Mouse (Mus musculus) lung, postnatal 10 days (tissue): ENCODE data around the gene Col8a1.

ENCODE experiments used
- DNase-seq: peaks from one replicate; pipeline ENCODE4 v3.0.0; 2021

Gene Col8a1

DNA sequence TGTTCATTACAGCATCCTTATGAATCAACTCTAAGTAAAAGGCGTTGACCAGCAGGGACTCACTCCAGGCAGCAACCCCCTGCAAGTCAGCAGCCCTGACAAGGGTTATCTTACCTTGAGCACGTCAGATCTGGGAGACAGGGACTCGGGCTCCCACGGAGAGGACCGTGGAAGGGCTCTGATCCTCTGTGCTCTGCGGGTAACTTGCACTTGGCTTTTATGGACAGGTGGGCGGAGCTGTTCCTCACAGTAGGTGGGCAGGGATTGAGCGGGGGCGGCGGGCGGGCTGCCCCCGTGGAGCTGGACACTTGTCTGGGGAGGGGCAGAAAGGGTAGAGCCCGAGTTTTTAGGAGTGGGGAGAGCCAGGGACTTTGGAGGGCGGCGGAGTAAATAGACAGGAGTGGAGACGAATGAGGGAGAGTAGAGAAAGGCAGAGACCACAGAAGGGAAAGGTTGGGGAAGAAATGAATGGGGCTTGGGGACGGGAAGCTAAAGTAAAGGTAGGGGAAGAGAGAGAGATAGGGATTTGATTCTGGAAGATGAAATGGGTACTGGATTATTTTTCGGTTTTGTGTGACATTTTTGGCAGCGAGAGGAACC lies at the start of gene Col8a1:
TSS of gene Col8a1 (minus strand) at position 212 of the 600 bp plus-strand sequence.
- no peak for DNase-seq

DNA sequence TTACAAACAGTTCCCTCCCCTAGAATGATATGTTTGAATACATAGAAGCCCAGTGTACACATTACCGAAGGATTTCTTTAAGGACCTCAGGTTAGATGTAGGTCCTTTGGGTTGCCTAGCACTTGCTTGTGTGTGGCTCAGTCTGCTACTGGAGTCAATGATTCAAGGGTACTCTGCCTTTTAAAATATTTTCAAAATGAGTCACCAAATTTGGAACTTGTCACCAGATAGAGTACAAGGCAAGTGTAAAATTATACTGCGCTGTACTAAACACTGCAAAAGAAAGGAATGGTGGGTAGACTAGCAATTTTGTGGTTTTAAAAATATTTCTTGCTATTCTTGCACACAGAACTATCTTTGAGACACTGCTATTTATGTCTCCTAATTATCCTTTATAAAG lies 47.3 kb upstream of the Col8a1 start:
- no peak for DNase-seq

DNA sequence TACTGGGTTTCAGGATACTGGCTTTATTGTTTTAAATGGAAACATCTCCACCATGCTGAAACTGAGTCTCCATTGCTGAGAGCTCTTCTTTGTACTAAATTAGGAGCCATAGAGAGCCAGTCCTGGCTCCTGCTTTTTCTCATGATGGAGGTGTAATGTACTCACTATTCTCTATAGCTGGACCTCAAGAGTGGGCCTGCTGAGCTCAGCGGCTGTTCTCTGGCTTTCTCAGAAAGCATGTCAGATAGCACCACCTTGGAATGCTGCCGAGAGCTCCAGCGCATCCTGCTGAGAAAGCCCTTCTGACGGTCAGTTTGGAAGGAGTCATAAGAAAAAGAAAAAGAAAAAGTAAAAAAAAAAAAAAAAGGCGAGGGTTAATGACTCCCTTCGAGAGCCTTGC lies 41.8 kb upstream of the Col8a1 start:
- peak; percentile 3 for DNase-seq

DNA sequence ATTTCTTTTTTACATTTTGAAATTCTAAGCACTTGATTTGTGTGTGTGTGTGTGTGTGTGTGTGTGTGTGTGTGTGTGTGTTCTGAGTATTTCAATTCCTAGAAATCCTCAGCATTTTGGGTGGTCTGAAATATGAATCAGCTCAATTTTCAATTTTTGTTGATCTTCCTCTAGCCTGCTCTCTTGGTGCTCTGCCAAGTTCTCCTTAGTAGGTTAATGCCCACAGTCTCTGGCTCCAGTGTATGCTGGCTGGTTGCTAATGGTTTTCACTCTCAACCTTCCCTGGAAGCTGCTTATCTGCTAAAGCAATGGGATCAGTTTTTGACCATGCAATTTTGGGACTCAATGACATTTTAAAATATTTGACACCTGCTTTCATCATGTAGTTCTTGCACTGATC lies 24.5 kb upstream of the Col8a1 start:
- DNase-seq, result no peak

DNA sequence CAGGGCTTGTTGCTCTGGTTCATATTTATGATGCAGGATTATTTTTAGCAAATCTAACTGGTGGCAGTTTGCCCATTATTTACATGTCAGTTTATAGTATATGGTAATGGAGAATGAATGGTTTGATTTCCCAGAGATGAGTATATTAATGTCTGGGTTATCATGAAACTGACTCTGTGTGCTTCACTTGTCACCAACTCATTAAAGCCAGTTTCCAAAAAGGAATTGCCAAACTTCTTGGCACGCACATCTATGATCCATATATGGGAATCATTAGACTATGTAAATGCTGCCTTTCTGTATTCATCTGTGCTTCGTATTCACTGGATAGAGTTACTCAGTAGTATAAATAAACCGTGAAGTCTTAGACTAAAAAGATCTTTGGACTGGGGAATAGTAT lies 11.1 kb upstream of the Col8a1 start:
- DNase-seq, result no peak

DNA sequence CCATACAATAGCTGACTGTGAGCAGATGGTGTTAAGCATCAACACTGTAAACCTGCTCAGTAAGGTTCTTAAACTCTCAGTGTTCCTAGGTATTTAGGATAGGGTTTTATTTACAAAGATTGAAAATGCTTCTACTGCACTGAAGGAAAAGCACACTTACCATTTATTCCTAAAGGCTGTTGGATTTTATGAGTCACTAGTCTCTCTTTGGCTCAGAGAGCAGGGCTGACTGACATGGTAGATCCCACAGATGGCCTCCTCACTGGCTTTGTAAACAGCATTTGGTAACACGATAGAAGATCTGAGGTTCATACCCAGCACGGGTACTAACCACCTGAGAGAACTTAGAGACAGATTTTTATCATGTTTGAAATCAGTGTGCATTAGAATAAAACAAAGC lies 5.3 kb upstream of the Col8a1 start:
- no peak for DNase-seq

DNA sequence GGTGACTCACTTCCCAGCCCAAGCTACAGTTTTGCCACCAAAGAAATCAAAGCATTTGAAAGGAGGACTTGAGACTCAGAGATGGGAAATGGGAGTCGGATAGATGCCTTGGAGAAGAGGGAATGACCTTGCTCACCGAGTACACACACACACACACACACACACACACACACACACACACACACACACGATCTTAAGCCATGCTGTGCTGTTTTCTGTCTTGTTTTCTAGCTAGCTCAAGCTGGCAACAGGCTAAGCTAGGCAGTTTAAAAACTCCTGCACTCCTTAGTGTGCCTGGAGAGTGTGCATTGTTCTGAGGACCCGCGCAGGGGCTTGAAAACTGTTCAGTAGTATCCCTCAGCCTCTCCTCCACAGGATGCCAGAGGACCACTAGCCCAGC lies 1.2 kb upstream of the Col8a1 start:
- DNase-seq, result no peak

DNA sequence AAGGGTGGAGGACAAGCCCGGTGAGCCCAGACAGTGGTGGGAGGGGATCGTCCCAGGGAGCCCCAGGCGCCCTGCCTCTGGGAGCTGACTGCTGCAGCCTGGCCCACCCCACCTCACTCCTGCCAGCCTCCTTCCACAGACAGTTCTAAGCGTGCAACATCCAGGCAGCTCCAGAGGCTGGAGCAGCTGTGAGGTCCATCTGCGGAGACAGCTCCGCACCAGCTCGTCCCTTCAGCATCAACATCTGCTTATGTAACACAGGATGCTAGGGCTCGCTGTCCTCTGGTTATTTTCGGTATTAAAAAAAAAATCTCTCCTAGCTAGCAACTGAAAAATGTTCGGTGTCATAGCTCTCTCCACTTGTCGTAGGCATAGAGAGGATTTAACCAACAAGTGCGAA lies 704 bp upstream of the Col8a1 start:
- DNase-seq, result no peak

DNA sequence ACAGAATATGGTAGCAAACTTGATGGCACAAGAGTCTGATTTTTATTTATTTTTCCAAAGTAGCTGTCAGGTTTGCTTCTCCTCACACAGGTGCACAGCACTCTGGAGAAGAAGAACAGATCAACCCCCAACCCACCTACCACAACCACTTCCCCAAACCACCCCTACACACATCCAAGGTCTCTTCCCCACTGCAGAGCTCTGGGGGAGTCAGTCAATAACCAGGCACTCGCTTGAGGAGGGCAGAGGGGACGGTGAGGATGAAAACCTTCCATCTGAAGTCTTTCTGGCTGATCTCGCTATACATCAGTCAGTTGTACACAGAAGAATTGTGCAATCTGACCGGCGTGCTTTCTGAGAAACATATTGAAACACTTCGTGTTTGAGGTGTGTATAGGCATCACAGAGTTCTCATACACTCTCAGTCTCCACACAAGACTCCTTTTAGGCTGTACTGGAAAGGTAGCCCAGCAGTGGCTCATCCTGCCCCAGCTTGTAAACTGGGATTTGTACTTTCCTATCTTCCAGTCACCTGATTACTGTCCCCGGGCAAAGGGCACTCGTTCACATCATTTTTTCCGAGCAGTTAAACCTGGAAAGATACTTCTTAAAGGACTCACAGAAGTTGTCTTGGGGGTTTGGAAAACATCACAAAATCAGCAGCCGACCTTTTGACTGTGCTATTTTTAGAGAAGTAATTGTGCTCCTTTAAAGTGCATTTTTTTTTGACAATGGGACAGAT lies 827 bp downstream of the Col8a1 start:
- DNase-seq, result no peak

DNA sequence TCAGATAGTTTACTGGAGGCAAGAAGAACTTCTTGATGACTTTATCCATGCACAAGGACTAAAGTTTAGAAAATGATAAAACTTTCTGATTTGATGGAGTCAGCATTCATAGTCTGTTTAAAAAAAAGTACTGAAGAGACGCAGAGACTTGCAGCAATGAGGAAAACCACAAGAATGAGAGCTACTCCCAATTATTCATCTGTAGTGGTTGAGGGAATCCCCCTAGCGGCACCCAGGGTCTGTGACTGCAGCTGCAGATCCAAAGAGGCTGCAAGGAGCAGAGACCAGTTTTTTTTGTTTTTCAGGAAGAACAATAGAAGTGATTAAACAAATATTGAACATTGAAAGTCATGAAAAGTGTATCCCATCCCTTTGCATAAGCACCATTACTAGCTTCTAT lies 4.0 kb downstream of the Col8a1 start:
- no peak for DNase-seq

DNA sequence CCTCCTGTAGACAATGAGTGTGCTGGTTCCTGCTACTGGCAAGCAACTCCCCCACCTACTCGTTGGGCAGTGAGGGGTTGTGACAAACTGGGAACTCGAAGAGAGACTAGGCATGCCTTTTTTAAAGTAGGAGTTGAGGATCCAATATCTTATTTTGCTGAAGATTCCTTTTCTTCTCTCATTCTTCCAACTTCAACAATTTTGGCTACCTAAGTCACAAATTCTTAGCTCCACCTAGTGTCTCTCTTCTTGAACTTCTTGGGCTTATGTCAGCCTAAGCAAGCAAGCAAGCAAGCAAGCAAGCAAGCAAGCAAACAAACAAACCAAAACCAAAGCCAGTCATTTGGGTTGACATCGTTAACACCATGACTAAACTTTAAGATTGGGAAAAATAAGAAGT lies 6.4 kb downstream of the Col8a1 start:
- no peak for DNase-seq

DNA sequence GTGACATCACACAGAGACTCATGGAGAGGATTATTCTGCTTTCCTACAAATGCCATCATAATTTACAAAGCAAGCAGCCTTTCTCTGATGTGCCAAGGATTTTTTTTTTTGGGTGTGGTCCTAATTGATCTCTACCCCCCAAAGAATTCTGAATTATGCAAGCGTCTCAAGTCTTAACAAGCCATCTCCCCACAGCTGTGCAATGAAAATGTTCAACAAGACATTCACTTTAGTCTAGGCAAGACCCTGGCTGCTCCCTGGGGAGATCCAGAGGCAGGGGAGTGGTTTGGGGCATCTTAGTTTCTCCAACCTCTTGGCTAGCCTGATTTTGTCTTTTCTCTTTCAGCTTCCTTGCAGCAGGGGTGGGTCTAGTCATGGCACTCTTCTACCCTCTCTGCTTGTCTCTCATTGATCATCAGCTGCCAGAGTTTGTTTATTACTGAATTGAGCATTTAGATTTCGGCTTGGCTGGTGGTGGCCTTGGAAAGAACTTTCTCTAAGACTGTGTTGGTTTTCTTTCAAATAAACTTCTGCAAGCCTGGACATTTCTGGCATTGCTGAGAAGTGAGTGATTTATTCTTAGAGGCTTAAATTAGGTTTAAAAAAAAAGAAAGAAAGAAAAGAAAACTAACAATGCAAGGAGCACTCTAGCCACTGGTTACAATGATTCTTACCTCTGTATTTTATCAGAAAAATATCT lies 7.0 kb downstream of the Col8a1 start:
- DNase-seq, result no peak

DNA sequence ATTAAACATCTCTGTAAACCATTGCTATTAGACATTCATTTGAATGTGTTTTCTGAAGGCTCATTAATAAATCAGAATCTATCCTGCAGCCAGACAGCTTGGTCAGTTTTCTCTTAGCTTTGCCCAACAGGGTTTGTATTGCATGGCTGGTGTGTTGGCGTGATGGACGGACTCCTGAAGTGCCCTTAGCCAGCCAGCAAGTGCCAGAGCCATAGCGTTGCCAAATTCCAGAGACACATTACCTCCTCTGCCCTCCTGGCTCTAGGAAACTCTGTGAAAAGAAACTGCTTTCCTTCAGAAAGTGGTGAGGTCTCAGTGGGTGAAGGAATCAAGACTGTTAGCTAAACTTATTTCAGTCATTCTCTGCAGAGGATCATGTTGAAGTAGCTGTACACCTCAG lies 14.4 kb downstream of the Col8a1 start:
- DNase-seq, result no peak

DNA sequence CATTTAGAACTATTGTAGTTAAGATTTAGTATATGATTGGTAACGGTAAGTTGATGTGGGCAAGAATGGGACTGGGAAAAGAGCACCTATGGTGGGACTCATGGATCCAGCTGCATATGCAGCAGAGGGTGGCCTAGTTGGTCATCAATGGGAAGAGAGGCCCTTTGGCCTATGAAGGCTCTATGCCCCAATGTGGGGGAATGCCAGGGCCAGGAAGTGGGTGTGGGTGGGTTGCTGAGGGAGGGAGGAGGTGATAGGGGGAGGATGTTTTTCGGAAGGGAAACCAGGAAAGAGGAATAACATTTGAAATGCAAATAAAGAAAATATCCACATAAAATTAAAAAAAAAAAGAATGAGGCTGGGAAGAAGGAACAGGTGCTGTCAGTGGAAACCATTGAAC lies 19.6 kb downstream of the Col8a1 start:
- DNase-seq, result no peak

DNA sequence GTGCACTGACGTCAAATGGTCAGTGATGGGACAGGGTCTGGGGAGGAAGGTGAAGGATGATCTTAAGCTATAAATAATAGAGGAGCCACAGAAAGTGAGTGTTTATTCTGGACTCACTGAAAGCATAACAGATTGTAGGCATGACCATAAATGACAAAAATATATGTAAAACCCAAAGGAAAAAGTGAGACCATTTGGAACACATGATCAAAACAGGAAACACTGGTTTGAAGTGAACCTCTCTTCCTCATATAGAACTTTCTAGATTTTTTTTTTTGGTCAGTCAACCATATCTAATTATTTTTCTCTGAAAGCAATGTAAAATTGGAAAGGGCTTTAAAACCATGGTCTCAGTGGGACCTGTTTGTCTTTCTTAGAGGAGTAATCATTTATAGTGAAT lies 21.0 kb downstream of the Col8a1 start:
- DNase-seq, result no peak

DNA sequence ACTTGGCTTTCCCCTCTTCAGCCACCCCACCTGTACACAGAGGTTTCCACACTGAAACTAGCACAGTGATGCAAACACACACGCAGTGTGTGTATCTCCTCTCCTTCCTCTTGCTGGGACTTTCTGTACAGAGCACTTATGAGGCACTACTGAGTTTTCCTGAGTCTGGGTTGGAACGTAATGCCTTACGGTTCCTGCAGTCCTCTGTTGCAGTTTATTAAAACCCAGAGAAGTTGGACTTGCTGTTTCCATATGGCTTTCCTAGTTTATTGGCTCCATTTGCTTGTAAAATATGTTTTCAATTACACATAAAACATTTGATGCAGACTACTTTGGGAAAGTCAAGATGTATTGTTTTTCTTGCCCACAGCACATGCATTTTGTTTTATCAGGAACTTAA lies 21.4 kb downstream of the Col8a1 start:
- DNase-seq, result no peak

DNA sequence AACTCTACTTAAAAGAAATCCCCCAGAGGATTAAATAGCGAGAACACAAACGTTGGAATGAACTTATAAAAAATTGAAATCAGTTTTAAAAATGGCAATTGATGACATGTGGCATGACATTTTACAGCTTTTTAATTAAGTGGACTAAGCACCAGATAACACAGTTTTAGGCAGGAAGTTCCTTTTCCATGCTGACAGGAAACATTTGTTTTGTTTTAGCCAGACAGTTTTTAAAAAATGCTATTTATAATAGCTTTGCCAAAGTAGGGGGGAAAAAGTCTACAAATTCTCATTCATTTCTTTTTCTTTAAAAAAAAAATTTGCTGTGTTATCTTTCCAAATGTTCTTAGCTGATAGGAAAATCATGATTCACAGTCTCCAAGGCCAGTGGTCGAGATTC lies 29.6 kb downstream of the Col8a1 start:
- DNase-seq, result no peak

DNA sequence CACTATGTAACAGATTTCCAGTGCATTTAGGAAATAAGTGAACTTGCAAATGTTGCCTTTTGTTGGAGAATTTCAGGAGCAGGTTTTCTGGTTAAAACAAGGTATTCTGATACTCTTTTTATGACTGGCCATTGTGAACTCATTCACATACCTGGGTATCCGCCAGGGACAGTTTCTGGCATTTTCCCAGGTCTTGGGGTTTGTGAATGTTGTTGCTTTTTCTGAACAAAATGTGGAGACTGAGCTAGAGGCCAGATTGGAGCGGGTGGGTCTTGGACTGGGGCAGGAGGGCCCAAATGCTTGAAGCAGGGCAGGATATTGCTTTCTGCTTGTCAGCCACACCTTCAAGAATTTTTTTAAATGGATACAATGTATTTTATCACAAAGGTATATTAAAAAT lies 35.6 kb downstream of the Col8a1 start:
- DNase-seq, result no peak

DNA sequence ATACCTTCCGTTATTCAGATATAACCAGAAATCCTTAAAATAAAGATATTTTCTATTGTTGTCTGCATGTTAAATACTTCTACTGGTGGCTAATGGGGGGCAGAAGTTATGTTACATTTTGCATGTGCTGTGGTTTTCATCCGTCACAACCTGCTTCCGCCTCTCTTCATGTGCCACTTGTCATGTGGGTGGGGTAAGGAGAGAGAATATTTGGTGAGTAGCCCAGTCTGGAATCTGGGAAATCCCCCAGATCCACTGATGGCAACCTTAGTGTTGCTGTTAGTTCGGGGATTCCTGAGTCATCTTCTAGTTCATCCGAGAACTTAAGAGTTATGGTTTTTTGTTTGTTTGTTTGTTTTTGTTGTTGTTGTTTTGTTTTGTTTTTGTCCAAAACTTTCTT lies 55.8 kb downstream of the Col8a1 start:
- no peak for DNase-seq

DNA sequence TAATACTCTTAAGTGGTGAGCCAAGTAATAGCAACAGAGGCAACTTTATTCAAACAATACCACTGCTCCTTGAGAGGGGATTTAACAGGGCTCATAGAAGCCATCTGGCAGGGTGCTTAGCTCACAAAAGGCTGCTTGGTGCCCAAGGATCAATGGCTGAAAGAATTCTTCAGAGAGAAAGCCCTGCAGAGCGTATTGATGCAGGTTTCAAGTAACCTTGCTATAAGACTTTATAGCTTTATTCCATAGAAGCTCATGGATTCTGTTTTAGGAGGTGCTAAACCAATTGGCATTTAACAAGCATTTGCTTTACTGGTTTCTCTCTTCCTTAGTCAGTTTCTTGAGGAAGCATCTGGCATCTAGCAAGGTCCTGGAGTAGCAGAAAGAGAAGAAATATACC lies 59.8 kb downstream of the Col8a1 start:
- DNase-seq, result no peak

DNA sequence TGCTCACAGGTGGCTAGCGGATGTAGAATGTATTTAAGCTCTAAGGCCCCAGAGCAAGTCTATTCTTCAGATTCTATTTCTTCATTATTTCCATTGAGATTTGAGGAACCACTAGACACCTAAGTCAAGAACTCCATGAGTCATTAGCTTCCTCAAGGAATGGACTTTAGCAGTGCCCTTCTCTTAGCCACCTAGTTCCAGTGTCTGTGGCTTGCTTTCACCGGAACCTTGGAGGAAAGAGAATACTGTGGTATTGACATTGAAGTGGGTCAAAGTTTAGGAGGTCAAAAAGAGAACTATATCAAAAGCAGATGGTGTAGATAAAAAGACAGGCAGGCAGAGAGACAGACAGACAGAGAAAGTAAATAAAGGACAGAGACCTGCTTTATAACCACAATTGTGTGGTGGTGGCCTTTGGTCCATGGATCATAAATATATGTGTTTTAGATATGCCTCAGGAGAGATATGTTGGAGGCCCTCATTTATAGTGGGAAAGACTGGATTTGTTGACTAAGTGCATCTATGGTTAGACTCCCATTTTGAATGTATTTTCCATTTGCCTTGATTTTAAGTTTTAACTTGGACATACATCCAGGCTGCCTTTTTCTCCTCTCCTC lies 60.5 kb downstream of the Col8a1 start:
- DNase-seq, result no peak

DNA sequence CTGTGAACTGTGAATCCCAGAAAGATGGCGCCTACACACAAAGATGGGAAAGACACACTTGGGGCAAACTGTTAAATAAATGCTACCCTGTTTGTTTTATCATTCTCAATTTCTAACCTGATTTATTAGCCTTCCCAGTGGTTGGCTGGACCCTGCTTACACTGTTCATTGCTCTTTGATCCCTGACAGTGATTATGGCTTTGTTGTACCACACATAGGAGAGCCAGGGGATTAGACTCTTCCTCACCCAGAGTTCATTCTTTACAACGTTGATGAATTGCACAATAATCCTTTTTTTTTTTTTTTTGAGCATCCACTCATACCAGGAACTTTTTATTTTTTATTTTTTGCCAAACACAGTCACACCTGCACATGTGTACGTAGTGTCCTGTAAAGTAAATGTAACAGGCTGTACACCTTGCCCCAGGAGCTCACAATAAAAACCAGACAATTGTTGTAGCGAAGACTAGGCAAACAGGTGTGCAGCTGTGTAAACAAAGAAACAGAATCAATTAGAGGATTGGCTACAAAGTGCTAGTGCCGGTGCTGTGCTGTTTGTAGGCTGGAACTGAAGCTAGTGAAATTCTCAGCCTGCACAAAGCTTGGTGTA lies 68.6 kb downstream of the Col8a1 start:
- DNase-seq, result no peak

DNA sequence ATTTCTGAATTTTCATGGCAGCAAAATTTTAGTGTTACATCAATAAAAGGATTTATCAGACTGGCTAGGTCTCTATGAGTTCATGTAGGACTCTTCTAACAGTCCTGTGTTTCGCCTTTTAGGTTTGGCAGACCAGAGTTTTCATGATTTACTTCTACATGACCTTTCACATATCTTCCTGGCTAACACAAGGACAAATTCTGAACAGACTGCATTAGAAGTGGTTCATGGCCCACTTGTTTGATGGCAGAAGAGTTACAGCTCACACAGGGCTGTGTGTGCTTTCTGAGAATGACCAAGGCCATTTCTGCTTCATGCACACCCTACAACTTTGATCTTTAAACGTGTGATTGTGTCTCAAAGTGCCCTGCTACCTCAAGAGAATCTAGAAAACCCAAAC lies 82.3 kb downstream of the Col8a1 start:
- no peak for DNase-seq

DNA sequence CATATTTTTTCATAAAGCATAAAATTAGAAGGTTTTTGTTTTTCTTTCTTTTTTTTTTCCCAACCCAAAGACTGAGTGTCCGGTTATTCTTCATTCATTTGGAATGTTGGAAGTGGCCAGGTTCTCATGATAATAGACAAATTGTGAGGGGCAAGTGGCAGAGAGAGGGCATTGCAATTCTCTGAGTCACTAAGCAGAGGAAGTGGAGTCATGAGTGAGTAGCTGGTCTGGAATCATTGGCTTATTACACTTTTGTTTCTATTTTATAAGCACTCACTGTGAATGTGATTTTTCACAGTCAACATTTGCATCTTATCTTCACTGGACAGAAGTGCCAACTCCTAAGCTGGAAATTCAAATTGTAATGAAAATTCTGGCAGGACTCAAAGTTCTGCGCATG lies 82.9 kb downstream of the Col8a1 start:
- DNase-seq, result no peak
